Mouse (Mus musculus) hindbrain, embryonic 15.5 days (tissue): ENCODE measurements around the gene Enpp6. TPM values are rescaled to one million over a fixed set of nuclear protein-coding genes. Genes with fewer than 3 reads are reported as not detected.
"Not testable (repeated sequence)": the region's sequence is repeated elsewhere in the genome, so short reads cannot be mapped to it uniquely, and the experiment has no call there.

Source experiments
- ATAC-seq: fragments of 200-750 bp; cut with Nextera tagmentation; 2 replicates; pipeline ENCODE4 v1.8.0; 2017; ENCODE audit warnings: low read depth, moderate number of reproducible peaks, moderate TSS enrichment; ENCODE audit not compliant: low FRiP score
- H3K27ac ChIP-seq: fragments of 300-500 bp; sonication (generic); replicated peaks from 2 replicates; pipeline ENCODE4 v1.5.1; 2015; ENCODE audit warnings: mild to moderate bottlenecking, inconsistent platforms
- H3K27me3 ChIP-seq: fragments of 300-500 bp; sonication (generic); 2 replicates; pipeline ENCODE4 v1.6.1; 2015; ENCODE audit warnings: control low read depth, inconsistent platforms
- H3K36me3 ChIP-seq: fragments of 300-500 bp; sonication (generic); 2 replicates; pipeline ENCODE4 v1.6.1; 2015; ENCODE audit warnings: control low read depth, inconsistent platforms
- H3K4me1 ChIP-seq: fragments of 300-500 bp; sonication (generic); replicated peaks from 2 replicates; pipeline ENCODE4 v1.6.1; 2015; ENCODE audit warnings: control low read depth, inconsistent platforms
- H3K4me2 ChIP-seq: fragments of 300-500 bp; sonication (generic); 2 replicates; pipeline ENCODE4 v1.6.1; 2015; ENCODE audit warnings: moderate library complexity, mild to moderate bottlenecking, inconsistent platforms
- H3K4me3 ChIP-seq: fragments of 300-500 bp; sonication (generic); 2 replicates; pipeline ENCODE4 v1.5.1; 2015; ENCODE audit warnings: mild to moderate bottlenecking, inconsistent platforms
- H3K9ac ChIP-seq: fragments of 300-500 bp; sonication (generic); 2 replicates; pipeline ENCODE4 v1.6.1; 2015; ENCODE audit warnings: inconsistent platforms
- H3K9me3 ChIP-seq: fragments of 300-500 bp; sonication (generic); 2 replicates; pipeline ENCODE4 v1.6.1; 2016; ENCODE audit warnings: control low read depth, inconsistent platforms
- WGBS: fragments of 180-500 bp; shearing (Covaris S2); methylation state at CpG from one replicate; pipeline ENCODE4 v1.1.7; 2015; 5-methylcytosine and 5-hydroxymethylcytosine counted together
- polyA plus RNA-seq: library from polyadenylated mRNA; unstranded; fragments of >200 nt; fragmentation: Nextera tagmentation; extraction: Ambion mirVana; gene quantifications from 2 replicates; pipeline ENCODE4 v1.2.1, GENCODE M21; 2015

The Enpp6 gene
- polyA plus RNA-seq, 1 experiment from 2014 or later: 1.2 TPM

DNA sequence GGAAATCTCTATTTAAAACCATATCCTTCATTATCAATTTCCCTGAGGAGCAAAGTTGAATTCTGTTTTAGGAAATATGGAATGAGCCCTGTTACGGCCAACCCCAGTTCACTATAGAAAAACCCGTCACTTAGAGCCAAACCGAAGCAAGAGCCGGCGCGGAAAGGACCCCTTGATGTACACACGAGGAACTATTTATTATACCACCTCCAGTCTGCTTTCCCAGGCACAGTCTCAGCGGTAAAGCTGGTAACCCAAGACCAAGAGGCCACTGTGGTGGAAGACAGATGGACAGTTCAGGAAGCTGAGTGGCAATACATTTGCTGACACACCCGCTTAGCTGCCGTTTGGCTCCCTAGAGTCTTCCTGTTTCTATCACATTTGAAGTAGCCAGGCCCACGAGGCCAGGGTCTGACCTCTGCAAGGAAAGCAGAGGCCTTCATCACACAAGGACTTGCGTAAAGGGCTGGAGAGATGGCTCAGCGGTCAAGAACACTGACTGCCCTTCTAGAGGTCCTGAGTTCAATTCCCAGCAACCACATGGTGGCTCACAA lies 21.6 kb downstream of the Enpp6 start:
- no peak overlapping the region for H3K27ac ChIP-seq
- H3K9ac ChIP-seq: no peak overlapping the region
- H3K27me3 ChIP-seq: no peaks in the 10 kb centered on the region
- no peaks in the 10 kb centered on the region for H3K4me1 ChIP-seq
- no peak overlapping the region for H3K4me2 ChIP-seq
- H3K36me3 ChIP-seq: no peaks in the 10 kb centered on the region
- 86% methylated on average over 13 of the region's 13 CpGs for WGBS
- no peaks in the 10 kb centered on the region for H3K9me3 ChIP-seq
- no peak for ATAC-seq
- H3K4me3 ChIP-seq: no peak overlapping the region

DNA sequence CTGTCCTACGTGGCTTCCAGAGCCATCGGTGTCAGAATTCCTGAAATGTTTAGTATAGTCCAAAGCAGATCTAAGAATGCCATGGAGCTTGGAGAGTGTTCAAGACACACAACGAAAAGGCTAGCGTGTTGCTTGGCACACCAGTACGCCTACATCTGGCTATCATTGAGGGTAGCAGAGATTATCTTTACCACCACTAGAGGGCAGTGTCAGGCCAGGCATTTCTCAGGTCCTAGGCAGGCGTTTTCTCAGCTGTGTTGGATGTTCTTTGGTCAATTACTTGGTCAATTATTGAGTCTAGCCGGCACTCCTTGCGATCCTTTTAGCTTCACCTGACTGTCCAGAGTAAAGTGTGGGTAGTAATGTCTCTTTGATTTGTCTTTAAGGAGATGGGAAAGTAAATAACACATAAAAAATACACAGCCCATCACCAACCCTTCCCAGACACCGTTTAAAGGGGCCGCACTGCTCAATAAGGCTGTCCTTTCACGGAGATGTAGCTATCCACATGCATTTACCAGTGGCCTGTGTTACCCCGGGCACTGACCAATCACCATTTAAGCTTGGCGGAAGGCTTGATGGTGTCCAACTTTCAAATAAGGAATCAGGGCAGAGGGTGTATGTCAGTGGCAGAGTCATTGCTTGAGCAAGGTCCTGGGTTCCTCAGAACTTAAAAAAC lies 29.7 kb downstream of the Enpp6 start:
- Histone ChIP-seq H3K9me3 (no peaks in the 10 kb centered on the region), H3K27me3 (no peaks in the 10 kb centered on the region), H3K4me2 (no peak overlapping the region), H3K4me1 (0 out of 2 replicates have a peak, but pooled peaks cover 3% of the 10 kb centered on the region), H3K36me3 (no peaks in the 10 kb centered on the region), H3K27ac (no peak overlapping the region), H3K9ac (no peak overlapping the region), H3K4me3 (no peak overlapping the region)
- 38% methylated on average over 13 of the region's 13 CpGs for WGBS
- ATAC-seq: peak; percentile 85

GRCm38 (mm10) chr8:47021135-47021555 lies 34.5 kb downstream of the Enpp6 start:
- H3K4me1 ChIP-seq: 0 out of 2 replicates have a peak, but pooled peaks cover 3% of the 10 kb centered on the region
- WGBS: 73% methylated on average over 8 of the region's 8 CpGs

GRCm38 (mm10) chr8:47024612-47025011 lies 37.9 kb downstream of the Enpp6 start:
- no peaks in the 10 kb centered on the region for H3K36me3 ChIP-seq

More at GRCm38 (mm10) chr8:47021135-47021555, 34.5 kb downstream of the Enpp6 start:
- Histone ChIP-seq H3K27ac (no peak overlapping the region), H3K36me3 (no peaks in the 10 kb centered on the region), H3K9me3 (no peaks in the 10 kb centered on the region), H3K27me3 (no peaks in the 10 kb centered on the region), H3K4me2 (no peak overlapping the region), H3K4me3 (no peak overlapping the region), H3K9ac (no peak overlapping the region)
- no peak for ATAC-seq

DNA sequence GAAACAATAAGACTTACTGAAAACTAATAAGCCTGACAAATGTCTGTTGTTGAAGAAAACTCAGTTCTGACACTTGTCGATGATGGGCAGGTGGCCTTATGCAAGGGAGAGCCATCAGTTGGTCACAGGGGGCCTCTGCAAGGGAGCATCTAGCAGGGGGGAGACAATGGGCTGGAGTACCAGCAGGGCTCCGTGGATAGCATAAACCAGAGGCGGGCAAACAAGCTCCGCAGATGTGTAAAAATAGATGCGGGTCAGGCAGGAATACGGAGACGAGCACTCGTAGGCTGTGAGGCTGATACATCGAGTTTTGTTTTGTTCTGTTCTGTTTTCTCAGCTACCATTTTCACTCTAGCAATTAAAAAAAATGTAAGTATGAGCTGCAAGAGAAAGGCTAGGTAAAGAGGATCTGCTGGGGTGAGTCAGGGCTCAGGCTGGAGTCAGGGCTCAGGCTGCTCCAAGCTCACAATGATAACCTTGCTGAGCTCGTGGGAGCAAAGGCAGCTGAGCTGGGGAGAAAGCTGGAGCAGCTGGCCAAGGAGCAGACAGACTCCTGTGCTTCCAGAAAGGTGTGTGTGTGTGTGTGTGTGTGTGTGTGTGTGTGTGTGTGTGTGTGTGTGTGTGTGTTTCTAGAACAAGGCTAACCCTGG lies 40.3 kb downstream of the Enpp6 start:
- Histone ChIP-seq H3K27me3 (no peaks in the 10 kb centered on the region), H3K9me3 (no peaks in the 10 kb centered on the region), H3K9ac (no peak overlapping the region), H3K4me1 (no peaks in the 10 kb centered on the region; the same call in 1 of the 2 replicates), H3K27ac (no peak overlapping the region), H3K4me2 (no peak overlapping the region), H3K4me3 (no peak overlapping the region), H3K36me3 (no peaks in the 10 kb centered on the region)
- 56% methylated on average over 10 of the region's 10 CpGs for WGBS
- no peak for ATAC-seq

More at GRCm38 (mm10) chr8:47024612-47025011, 37.9 kb downstream of the Enpp6 start:
- no peak overlapping the region for H3K4me2 ChIP-seq
- no peaks in the 10 kb centered on the region for H3K9me3 ChIP-seq
- no peak overlapping the region for H3K9ac ChIP-seq
- H3K4me3 ChIP-seq: no peak overlapping the region
- ATAC-seq: no peak
- H3K27ac ChIP-seq: no peak overlapping the region
- 90% methylated on average over 4 of the region's 4 CpGs for WGBS
- H3K27me3 ChIP-seq: no peaks in the 10 kb centered on the region
- H3K4me1 ChIP-seq: no peaks in the 10 kb centered on the region; the same call in 1 of the 2 replicates

- no peaks in the 10 kb centered on the region for H3K36me3 ChIP-seq
- H3K4me3 ChIP-seq: no peak overlapping the region
- H3K4me2 ChIP-seq: no peak overlapping the region
- ATAC-seq: no peak
- H3K27ac ChIP-seq: no peak overlapping the region
- H3K9ac ChIP-seq: no peak overlapping the region
- WGBS: 17% methylated on average over 6 of the region's 6 CpGs
- no peaks in the 10 kb centered on the region for H3K27me3 ChIP-seq
- H3K4me1 ChIP-seq: no peaks in the 10 kb centered on the region; the same call in 1 of the 2 replicates
- no peaks in the 10 kb centered on the region for H3K9me3 ChIP-seq
Measured at GRCm38 (mm10) chr8:47028474-47028873, 41.8 kb downstream of the Enpp6 start.

GRCm38 (mm10) chr8:47030321-47030720 lies 43.6 kb downstream of the Enpp6 start:
- no peak overlapping the region for H3K4me3 ChIP-seq
- no peaks in the 10 kb centered on the region; the same call in 1 of the 2 replicates for H3K4me1 ChIP-seq
- 87% methylated on average over 19 of the region's 19 CpGs for WGBS
- ATAC-seq: no peak
- H3K27me3 ChIP-seq: no peaks in the 10 kb centered on the region
- no peak overlapping the region for H3K27ac ChIP-seq
- H3K9ac ChIP-seq: no peak overlapping the region
- no peaks in the 10 kb centered on the region for H3K9me3 ChIP-seq
- H3K4me2 ChIP-seq: no peak overlapping the region
- no peaks in the 10 kb centered on the region for H3K36me3 ChIP-seq

- Histone ChIP-seq H3K9me3 (no peaks in the 10 kb centered on the region), H3K36me3 (no peaks in the 10 kb centered on the region), H3K4me1 (no peaks in the 10 kb centered on the region; the same call in 1 of the 2 replicates), H3K4me3 (no peak overlapping the region), H3K27me3 (no peaks in the 10 kb centered on the region), H3K4me2 (no peak overlapping the region), H3K27ac (no peak overlapping the region), H3K9ac (no peak overlapping the region)
- 89% methylated on average over 7 of the region's 7 CpGs for whole genome bisulfite sequencing
- ATAC-seq: no peak
Measured at GRCm38 (mm10) chr8:47032081-47032480, 45.4 kb downstream of the Enpp6 start.

GRCm38 (mm10) chr8:47033976-47034375 lies 47.3 kb downstream of the Enpp6 start:
- no peak overlapping the region for H3K4me3 ChIP-seq
- ATAC-seq: no peak

GRCm38 (mm10) chr8:47036501-47036900 lies 49.8 kb downstream of the Enpp6 start:
- H3K4me2 ChIP-seq: no peak overlapping the region
- no peak overlapping the region for H3K4me3 ChIP-seq
- ATAC-seq: no peak
- no peaks in the 10 kb centered on the region for H3K4me1 ChIP-seq
- no peak overlapping the region for H3K27ac ChIP-seq
- no peaks in the 10 kb centered on the region for H3K27me3 ChIP-seq
- H3K9me3 ChIP-seq: 0 out of 2 replicates have a peak, but pooled peaks cover 8% of the 10 kb centered on the region
- H3K36me3 ChIP-seq: no peaks in the 10 kb centered on the region
- H3K9ac ChIP-seq: no peak overlapping the region
- 87% methylated on average over 8 of the region's 8 CpGs for WGBS

More at GRCm38 (mm10) chr8:47033976-47034375, 47.3 kb downstream of the Enpp6 start:
- Histone ChIP-seq H3K36me3 (no peaks in the 10 kb centered on the region), H3K4me2 (no peak overlapping the region), H3K9ac (no peak overlapping the region), H3K9me3 (no peaks in the 10 kb centered on the region), H3K27ac (no peak overlapping the region), H3K27me3 (no peaks in the 10 kb centered on the region), H3K4me1 (no peaks in the 10 kb centered on the region)
- WGBS: 93% methylated on average over 4 of the region's 4 CpGs

DNA sequence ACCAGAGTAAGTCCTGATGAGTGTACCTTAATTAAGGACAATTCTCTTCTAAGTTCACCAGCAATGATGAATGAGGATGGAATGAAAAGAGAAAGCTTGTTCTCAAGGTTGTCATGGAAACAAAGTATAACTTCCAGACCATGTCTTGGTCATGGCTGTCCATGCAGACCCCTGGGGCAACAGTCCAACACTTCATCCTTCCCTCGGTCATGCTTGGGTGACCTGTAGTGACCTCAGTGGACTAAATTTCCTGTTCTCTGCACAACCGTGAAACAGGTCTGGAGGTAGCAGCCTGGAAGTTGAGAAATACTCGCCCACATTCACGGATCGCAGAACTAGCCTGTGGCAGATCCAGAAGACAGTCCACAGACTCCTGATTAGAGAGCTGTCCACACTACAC lies 50.7 kb downstream of the Enpp6 start:
- no peak overlapping the region for H3K9ac ChIP-seq
- no peaks in the 10 kb centered on the region for H3K36me3 ChIP-seq
- 0 out of 2 replicates have a peak, but pooled peaks cover 8% of the 10 kb centered on the region for H3K9me3 ChIP-seq
- no peak overlapping the region for H3K27ac ChIP-seq
- H3K4me2 ChIP-seq: no peak overlapping the region
- H3K27me3 ChIP-seq: no peaks in the 10 kb centered on the region
- H3K4me3 ChIP-seq: no peak overlapping the region
- H3K4me1 ChIP-seq: no peaks in the 10 kb centered on the region
- no peak for ATAC-seq
- WGBS: 62% methylated on average over 5 of the region's 5 CpGs

GRCm38 (mm10) chr8:47040215-47040614 lies 53.5 kb downstream of the Enpp6 start:
- not testable (repeated sequence) for H3K4me1 ChIP-seq, H3K36me3 ChIP-seq, H3K9me3 ChIP-seq, H3K9ac ChIP-seq, H3K4me2 ChIP-seq, H3K27ac ChIP-seq, ATAC-seq, H3K4me3 ChIP-seq, H3K27me3 ChIP-seq
- 94% methylated on average over 4 of the region's 4 CpGs for WGBS
